Mouse (Mus musculus) intestine, embryonic 16.5 days (tissue): Measurements from ENCODE around the gene Slc13a5. TPM values are rescaled to one million over a fixed set of nuclear protein-coding genes. Genes with fewer than 3 reads are reported as not detected.

ENCODE experiments used
- ATAC-seq: fragments of 200-750 bp; cut with Nextera tagmentation; 2 replicates; pipeline ENCODE4 v1.8.0; 2017; ENCODE audit warnings: moderate TSS enrichment, moderate library complexity
- H3K27ac ChIP-seq: fragments of 300-500 bp; sonication (generic); 2 replicates; pipeline ENCODE4 v1.5.1; 2014; ENCODE audit warnings: mild to moderate bottlenecking, low read length
- H3K27me3 ChIP-seq: fragments of 300-500 bp; sonication (generic); replicated peaks from 2 replicates; pipeline ENCODE4 v1.6.1; 2014; ENCODE audit warnings: low read length, control low read depth, mixed read lengths; ENCODE audit not compliant: control insufficient read depth, insufficient read depth
- H3K36me3 ChIP-seq: fragments of 300-500 bp; sonication (generic); 2 replicates; pipeline ENCODE4 v1.6.1; 2014; ENCODE audit warnings: low read length, control low read depth; ENCODE audit not compliant: control insufficient read depth, insufficient read depth
- H3K4me1 ChIP-seq: fragments of 300-500 bp; sonication (generic); 2 replicates; pipeline ENCODE4 v1.6.1; 2014; ENCODE audit warnings: low read length, control low read depth, mixed read lengths; ENCODE audit not compliant: control insufficient read depth, insufficient read depth
- H3K4me2 ChIP-seq: fragments of 300-500 bp; sonication (generic); 2 replicates; pipeline ENCODE4 v1.6.1; 2014; ENCODE audit warnings: low read depth, low read length, control low read depth
- H3K4me3 ChIP-seq: fragments of 300-500 bp; sonication (generic); 2 replicates; pipeline ENCODE4 v1.5.1; 2014; ENCODE audit warnings: mild to moderate bottlenecking, low read length
- H3K9ac ChIP-seq: fragments of 300-500 bp; sonication (generic); 2 replicates; pipeline ENCODE4 v1.6.1; 2014; ENCODE audit warnings: low read depth, low read length
- H3K9me3 ChIP-seq: fragments of 300-500 bp; sonication (generic); 2 replicates; pipeline ENCODE4 v1.6.1; 2016; ENCODE audit warnings: low read length, control low read depth; ENCODE audit not compliant: control insufficient read depth
- WGBS: fragments of 180-500 bp; shearing (Covaris S2); extraction: QIAGEN DNeasy Blood & Tissue Kit; methylation state at CpG from one replicate; pipeline ENCODE4 v1.1.7; 2014; 5-methylcytosine and 5-hydroxymethylcytosine counted together
- polyA plus RNA-seq: library from polyadenylated mRNA; unstranded; fragments of >200 nt; fragmentation: Nextera tagmentation; extraction: Ambion mirVana; gene quantifications from 2 replicates; pipeline ENCODE4 v1.2.1, GENCODE M21; 2015

Slc13a5 gene
- polyA plus RNA-seq, 1 experiment from 2014 or later = 0.16 TPM

- Histone ChIP-seq H3K4me1 (no peaks in the 10 kb centered on the region), H3K27me3 (no peaks in the 10 kb centered on the region), H3K9me3 (no peaks in the 10 kb centered on the region), H3K4me2 (no peak overlapping the region), H3K36me3 (no peaks in the 10 kb centered on the region), H3K27ac (no peak overlapping the region), H3K9ac (no peak overlapping the region), H3K4me3 (no peak overlapping the region)
- WGBS = 83% methylated on average over 3 of the region's 3 CpGs
- ATAC-seq = no peak
These were observed 20.5 kb upstream of the Slc13a5 start for GRCm38 (mm10) chr11:72287543-72287942.

GRCm38 (mm10) chr11:72287126-72287525 is 20.1 kb upstream of the Slc13a5 start:
- Histone ChIP-seq H3K36me3 (no peaks in the 10 kb centered on the region), H3K27me3 (no peaks in the 10 kb centered on the region), H3K4me1 (no peaks in the 10 kb centered on the region), H3K27ac (no peak overlapping the region), H3K4me2 (no peak overlapping the region), H3K4me3 (no peak overlapping the region), H3K9ac (no peak overlapping the region), H3K9me3 (no peaks in the 10 kb centered on the region)
- 88% methylated on average over 2 of the region's 2 CpGs for WGBS
- no peak for ATAC-seq

- Histone ChIP-seq H3K4me3 (no peak overlapping the region), H3K9me3 (no peaks in the 10 kb centered on the region), H3K9ac (no peak overlapping the region), H3K27ac (no peak overlapping the region), H3K4me2 (no peak overlapping the region), H3K27me3 (no peaks in the 10 kb centered on the region), H3K36me3 (no peaks in the 10 kb centered on the region), H3K4me1 (no peaks in the 10 kb centered on the region)
- no peak for ATAC-seq
- WGBS = 75% methylated on average over 3 of the region's 3 CpGs
These were observed 19.6 kb upstream of the Slc13a5 start for GRCm38 (mm10) chr11:72286651-72287050.

- WGBS = 72% methylated on average over 6 of the region's 6 CpGs
- Histone ChIP-seq H3K9me3 (no peaks in the 10 kb centered on the region), H3K9ac (no peak overlapping the region), H3K27me3 (no peaks in the 10 kb centered on the region), H3K4me3 (no peak overlapping the region), H3K4me1 (no peaks in the 10 kb centered on the region), H3K36me3 (no peaks in the 10 kb centered on the region), H3K4me2 (no peak overlapping the region), H3K27ac (no peak overlapping the region)
- ATAC-seq = no peak
These were observed 19.0 kb upstream of the Slc13a5 start for GRCm38 (mm10) chr11:72285971-72286480.

- 78% methylated on average over 14 of the region's 14 CpGs for WGBS
- Histone ChIP-seq H3K4me1 (no peaks in the 10 kb centered on the region), H3K4me3 (no peak overlapping the region), H3K9me3 (no peaks in the 10 kb centered on the region), H3K27me3 (no peaks in the 10 kb centered on the region), H3K4me2 (no peak overlapping the region), H3K27ac (no peak overlapping the region), H3K36me3 (no peaks in the 10 kb centered on the region), H3K9ac (no peak overlapping the region)
- no peak for ATAC-seq
These were observed 17.6 kb upstream of the Slc13a5 start for GRCm38 (mm10) chr11:72284532-72285182.

DNA sequence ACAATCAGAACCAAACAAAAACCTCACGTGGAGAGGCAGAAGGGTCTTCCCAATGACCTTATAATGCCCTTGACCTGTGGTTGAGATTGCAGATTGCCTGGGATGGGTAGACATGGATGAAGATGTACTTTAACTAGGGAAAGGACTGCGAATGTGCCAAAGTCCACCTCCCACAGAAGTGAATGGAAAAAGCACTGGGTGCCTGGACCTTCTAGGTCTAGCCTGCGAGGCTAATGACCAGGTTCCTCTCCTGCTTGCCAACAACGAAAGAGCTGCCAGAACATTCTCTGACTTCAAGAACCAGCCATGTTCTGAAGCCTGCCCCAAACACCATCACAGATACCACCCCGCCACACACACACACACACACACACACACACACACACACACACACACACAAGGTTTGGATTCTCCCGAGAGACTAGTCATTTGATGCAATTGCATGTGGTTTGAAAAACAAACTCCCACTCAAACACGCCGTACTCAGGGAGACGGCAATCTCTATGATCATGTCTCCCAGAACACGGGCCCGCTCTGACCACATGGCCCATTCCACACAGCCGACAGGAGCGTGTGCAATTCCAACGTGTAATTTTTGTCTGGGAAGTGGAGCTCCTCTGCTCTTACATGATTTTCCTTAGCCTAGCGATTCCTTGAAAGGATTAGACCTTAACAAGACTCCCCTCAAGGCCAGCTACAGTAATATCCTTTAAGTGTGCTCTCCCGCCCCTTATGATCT is 16.6 kb upstream of the Slc13a5 start:
- Histone ChIP-seq H3K27me3 (no peaks in the 10 kb centered on the region), H3K9me3 (no peaks in the 10 kb centered on the region), H3K4me2 (no peak overlapping the region), H3K4me1 (no peaks in the 10 kb centered on the region), H3K9ac (no peak overlapping the region), H3K27ac (no peak overlapping the region), H3K4me3 (no peak overlapping the region), H3K36me3 (no peaks in the 10 kb centered on the region)
- ATAC-seq = no peak
- WGBS = 87% methylated on average over 16 of the region's 16 CpGs

- no peak overlapping the region for H3K4me3 ChIP-seq
- no peak overlapping the region for H3K9ac ChIP-seq
- no peak for ATAC-seq
- H3K9me3 ChIP-seq = no peaks in the 10 kb centered on the region
- H3K4me1 ChIP-seq = no peaks in the 10 kb centered on the region
- H3K27ac ChIP-seq = no peak overlapping the region
- 64% methylated on average over 5 of the region's 5 CpGs for whole genome bisulfite sequencing
- H3K27me3 ChIP-seq = no peaks in the 10 kb centered on the region
- no peak overlapping the region for H3K4me2 ChIP-seq
- no peaks in the 10 kb centered on the region for H3K36me3 ChIP-seq
These were observed 14.9 kb upstream of the Slc13a5 start for GRCm38 (mm10) chr11:72281852-72282400.

GRCm38 (mm10) chr11:72281143-72281851 is 14.3 kb upstream of the Slc13a5 start:
- no peak for ATAC-seq
- Histone ChIP-seq H3K9me3 (no peaks in the 10 kb centered on the region), H3K27ac (no peak overlapping the region), H3K27me3 (no peaks in the 10 kb centered on the region), H3K36me3 (no peaks in the 10 kb centered on the region), H3K4me3 (no peak overlapping the region), H3K4me1 (no peaks in the 10 kb centered on the region), H3K9ac (no peak overlapping the region), H3K4me2 (no peak overlapping the region)
- WGBS = 78% methylated on average over 5 of the region's 5 CpGs

GRCm38 (mm10) chr11:72273341-72273740 is 6.3 kb upstream of the Slc13a5 start:
- Histone ChIP-seq H3K36me3 (no peaks in the 10 kb centered on the region), H3K27me3 (peaks cover 3% of the 10 kb centered on the region; the same call in 1 of the 2 replicates), H3K9me3 (no peaks in the 10 kb centered on the region), H3K27ac (no peak overlapping the region), H3K9ac (no peak overlapping the region), H3K4me3 (no peak overlapping the region), H3K4me1 (no peaks in the 10 kb centered on the region), H3K4me2 (no peak overlapping the region)
- ATAC-seq = no peak
- 50% methylated on average over 3 of the region's 3 CpGs for WGBS
